Mouse (Mus musculus) cerebellum, adult (tissue): Measurements from ENCODE around the gene Csf2ra.
"Not testable (repeated sequence)": the region's sequence is repeated elsewhere in the genome, so short reads cannot be mapped to it uniquely, and the experiment has no call there.

Source experiments
- ATAC-seq: cut with Nextera tagmentation; 2 replicates; pipeline ENCODE4 v1.9.2; 2017; ENCODE audit warnings: mild to moderate bottlenecking, moderate library complexity, mixed read lengths; ENCODE audit not compliant: insufficient number of reproducible peaks, low FRiP score, low TSS enrichment

The Csf2ra gene

GRCm38 (mm10) chr19:61225526-61226400 lies 2.5 kb downstream of the Csf2ra start:
- ATAC-seq = peak; percentile 46

- no peak for ATAC-seq
These were observed 3.3 kb downstream of the Csf2ra start for GRCm38 (mm10) chr19:61224678-61225525.

DNA sequence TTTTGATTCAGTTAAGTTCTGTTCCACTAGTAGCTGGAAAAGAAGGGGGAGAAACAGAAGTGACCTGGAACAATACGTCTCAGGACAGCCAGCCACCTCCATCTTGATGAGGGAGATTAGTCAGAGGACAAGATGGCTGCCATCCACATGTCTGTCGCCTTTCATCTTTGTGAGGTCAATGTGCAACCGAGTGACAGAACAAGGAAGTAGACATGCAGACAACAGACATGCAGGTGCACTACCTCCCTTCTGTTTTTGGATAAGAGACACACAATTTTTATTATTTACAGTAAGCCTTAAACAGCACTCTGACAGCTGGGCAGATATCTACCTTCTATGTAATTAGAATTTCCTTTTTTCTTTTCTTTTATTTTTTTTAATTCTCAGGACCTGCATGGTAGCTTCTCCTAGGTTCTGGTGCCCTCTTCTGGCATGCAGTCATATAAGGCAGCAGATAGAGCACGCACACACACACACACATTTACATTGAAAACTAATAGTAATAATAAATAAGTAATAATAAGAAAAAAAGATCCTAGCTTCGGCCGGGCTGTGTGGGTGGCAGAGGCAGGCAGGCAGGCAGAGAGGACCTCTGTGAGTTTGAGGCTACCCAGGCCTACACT lies 4.4 kb downstream of the Csf2ra start:
- ATAC-seq = no peak

DNA sequence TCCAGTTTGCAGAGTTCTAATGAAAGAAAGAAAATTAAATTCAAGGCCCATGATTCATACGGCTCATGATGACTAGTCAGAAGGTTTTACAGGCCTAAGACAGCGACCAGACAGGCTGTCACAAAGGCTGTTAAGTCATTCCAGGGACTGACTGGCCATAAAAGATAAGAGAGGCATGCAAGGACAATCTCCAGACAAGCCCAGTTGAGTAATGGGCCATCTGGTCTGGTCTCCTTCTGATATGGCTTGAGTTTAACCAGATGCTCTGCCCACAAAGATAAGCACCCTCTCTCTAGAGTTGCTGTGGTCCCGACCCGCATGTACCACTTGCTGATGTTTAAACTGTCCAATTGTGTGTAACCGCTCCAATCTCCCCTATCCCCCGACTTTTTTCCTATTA lies 20.7 kb downstream of the Csf2ra start:
- not testable (repeated sequence) for ATAC-seq

GRCm38 (mm10) chr19:61199836-61200235 lies 28.4 kb downstream of the Csf2ra start:
- no peak for ATAC-seq

DNA sequence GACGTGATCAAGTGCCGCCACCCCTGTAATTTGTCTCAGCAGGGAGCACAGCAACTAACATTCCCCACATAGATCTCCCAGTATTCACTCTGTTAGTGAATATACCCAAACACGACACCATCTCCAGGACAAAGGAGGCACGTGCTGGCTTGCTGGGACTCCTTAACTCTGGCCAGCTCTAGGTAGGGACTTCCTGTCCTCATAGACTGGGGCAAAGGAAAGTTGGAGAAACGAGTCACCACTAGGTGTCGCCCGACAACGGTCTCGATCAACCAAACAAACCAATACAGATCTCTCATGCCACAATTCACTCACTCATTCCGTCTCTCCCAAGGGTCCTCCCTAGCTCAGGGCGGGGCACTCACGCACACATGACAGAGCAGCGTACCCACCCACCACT lies 28.9 kb downstream of the Csf2ra start:
- no peak for ATAC-seq

GRCm38 (mm10) chr19:61183590-61183989 lies 44.6 kb downstream of the Csf2ra start, which contains the start of gene Gm6020:
TSS of gene Gm6020 (plus strand) at chr19:61183890.
- ATAC-seq = not testable (repeated sequence)

- no peak for ATAC-seq
These were observed 52.4 kb downstream of the Csf2ra start, which contains the start of gene Gm7102 for GRCm38 (mm10) chr19:61175756-61176324. TSS of gene Gm7102 (minus strand) at chr19:61176309.
